Mouse (Mus musculus) embryo, embryonic 10.5 days (tissue): ENCODE data around the gene Qsox2.

Experiments used
- DNase-seq: peaks from one replicate; pipeline ENCODE4 v3.0.0-alpha.2; 2015; ENCODE audit warnings: low spot score

Qsox2 gene

GRCm38 (mm10) chr2:26225242-26225641 lies 12.1 kb downstream of the Qsox2 start:
- no peak for DNase-seq

GRCm38 (mm10) chr2:26223961-26224360 lies 13.4 kb downstream of the Qsox2 start:
- DNase-seq = no peak

- DNase-seq = no peak
Observed at GRCm38 (mm10) chr2:26214526-26214925, 22.8 kb downstream of the Qsox2 start.

- DNase-seq = no peak
Observed at GRCm38 (mm10) chr2:26209566-26209965, 27.8 kb downstream of the Qsox2 start.

GRCm38 (mm10) chr2:26208126-26208789 lies 29.1 kb downstream of the Qsox2 start, which contains the start of gene Lhx3:
Gene Lhx3 (minus strand): TSS chr2:26208289.
- DNase-seq = peak; percentile 94

- DNase-seq = no peak
Observed at GRCm38 (mm10) chr2:26207559-26207958, 29.8 kb downstream of the Qsox2 start.

DNA sequence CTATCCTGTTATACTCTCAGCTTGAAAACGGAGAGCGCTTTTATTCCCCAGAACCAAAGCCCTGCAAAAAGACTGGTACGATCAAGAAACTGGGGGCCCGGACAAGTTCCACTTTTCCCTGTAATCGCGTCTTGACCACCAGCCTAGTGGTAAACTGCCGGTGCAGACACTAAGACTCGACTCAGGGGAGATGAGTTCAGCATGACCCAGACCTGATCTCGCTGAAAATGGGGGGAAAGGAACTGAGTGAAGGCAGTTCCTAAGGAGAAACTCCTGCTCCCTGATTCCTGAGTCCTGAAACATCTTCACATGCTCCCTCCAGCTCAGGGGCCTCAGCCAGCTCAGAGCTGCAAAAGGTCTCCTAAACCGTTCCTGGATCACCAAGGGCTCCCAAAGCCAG lies 31.6 kb downstream of the Qsox2 start:
- no peak for DNase-seq

DNA sequence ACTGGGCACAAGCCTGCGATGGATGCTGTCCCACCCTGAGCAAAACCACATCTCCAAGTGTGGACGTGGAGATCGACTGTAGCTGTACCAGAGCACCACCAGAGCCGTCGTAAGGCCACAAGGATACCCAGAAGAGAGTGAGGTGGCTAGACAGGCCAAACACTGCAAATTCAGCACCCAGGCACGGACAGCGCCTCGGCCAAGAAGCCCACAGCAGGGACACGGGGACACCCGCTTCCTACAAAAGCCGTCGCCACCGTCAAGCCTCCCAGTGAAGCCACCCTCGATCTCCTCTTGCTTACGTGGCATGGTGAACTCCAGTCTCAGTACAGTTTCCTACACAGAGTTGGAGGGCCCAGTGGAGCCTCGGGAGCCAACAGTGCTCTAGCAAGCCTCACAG lies 32.2 kb downstream of the Qsox2 start:
- DNase-seq = peak; percentile 72

DNA sequence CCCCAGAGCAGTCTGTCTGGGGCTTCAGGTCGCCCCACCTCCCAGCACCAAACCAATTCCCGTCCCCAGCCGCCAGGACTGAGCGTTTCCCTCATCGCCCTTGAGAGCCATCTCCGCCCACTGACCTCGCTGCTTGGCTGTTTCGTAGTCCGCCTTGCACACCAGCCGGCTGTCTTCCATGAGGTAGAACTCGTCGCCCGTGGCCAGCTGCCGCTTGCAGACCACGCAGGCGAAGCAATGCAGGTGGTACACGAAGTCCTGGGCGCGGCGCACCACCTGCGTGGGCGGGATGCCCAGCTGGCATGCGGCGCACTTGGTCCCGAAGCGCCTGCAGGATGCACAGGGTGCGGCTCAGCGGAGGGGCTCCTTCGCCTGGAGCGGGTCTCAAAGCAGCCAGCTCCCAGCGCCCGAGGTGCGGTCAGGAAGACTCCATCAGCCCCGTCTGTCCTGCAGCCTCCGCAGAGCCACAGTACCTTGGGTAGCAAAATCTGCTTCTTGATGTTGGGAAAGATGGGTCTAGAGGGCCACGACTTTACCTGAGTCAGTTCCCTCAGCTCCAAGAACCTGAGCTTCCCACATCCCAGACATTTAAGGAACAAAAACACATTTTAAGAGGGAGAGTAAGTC lies 34.4 kb downstream of the Qsox2 start:
- DNase-seq = no peak

GRCm38 (mm10) chr2:26201926-26202848 lies 35.1 kb downstream of the Qsox2 start:
- no peak for DNase-seq

DNA sequence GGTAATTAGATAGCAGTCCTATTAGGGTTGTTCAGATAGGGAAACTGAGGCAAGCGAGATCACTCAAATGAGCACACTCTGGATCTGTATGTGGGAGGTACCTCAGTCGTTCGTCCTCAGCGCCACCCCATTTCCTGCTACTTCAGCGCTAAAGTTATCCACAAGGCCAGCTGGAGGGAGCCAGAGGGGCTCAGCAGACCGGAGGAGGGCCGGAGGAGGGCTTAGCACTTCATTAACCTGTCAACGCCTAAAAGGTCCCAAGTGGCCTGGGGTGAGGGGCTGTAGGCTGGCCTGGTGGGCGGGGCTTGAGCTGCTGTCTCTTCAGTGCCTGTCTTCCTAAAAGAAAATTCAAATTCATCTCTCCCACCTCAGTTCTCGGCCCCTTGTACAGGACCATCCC lies 38.8 kb downstream of the Qsox2 start:
- DNase-seq = peak; percentile 78

DNA sequence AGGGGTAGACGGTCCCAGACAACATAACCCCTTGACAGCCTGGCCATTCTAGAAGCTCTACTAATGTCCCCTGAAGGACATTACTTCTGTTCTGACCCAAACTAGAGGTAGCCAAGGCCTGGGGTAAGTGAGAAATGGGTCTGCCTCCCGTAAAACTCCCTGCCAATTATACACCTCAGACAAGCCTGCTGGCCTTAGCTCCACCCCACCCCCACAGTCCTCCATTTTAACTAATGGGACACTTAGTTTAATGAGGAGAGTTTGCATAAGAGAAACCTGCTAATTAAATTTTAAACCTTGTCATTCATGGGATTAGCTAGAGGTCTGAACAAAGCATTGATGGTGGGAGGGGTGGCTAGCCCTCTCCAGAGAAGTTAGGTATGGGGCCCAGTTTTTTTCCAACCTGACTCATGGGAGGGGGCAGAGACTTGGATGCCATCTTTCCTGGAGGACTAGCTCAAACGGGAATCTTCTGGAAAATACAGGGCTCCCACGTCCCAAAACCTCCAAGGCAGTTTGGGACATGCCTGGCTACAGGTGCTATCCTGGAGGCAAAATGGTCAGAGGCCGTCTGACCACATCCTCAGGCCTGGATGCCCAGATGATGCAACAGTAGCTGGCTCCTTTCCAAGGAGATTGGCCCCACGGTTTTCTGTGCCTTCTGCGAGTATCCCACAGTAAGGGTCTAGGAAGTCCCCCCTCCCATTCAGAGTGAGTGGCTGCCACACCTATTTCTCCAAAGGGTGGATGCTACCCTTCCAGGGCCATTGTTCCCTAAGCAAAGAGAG lies 42.6 kb downstream of the Qsox2 start:
- DNase-seq = no peak

- no peak for DNase-seq
Observed at GRCm38 (mm10) chr2:26188517-26188916, 48.8 kb downstream of the Qsox2 start.

DNA sequence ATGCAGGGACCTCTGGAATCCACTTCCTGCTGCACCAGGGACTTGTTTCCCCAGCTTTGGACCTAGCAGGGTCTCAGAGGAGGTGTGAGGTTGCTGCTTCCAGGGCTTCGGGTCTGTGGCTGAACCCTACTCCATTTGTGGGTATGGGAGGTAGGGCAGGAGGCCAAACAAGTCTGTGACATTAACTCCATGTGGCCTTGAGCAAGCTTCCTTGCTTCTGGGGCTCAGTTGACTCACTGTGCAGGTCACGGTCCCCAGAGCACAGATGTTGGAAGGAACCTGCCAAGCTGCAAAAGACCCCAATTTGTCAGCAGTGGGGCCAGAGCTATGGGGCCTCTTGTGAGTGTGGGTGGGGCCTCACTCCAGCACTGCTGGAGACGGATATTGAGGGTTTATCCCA lies 53.0 kb downstream of the Qsox2 start:
- DNase-seq = no peak

DNA sequence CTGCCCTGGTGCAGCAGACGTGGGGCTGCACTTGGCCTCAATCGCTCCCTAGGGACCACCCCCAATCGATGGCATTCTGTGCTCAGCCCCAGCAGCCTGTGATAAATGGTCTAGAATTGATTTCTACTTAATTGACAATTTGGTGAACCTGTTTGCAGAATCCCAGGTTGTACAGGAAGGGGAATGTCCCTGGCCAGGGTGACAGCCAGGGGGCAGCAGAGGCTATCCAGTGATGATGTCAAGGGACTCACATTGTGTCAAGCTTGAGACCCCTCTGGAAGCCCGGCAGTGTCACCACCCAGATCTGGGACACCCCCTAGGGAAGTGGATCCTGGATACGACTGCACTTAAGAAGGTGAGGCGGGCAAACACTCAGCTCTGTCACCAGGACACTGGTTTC lies 54.7 kb downstream of the Qsox2 start:
- peak; percentile 71 for DNase-seq

GRCm38 (mm10) chr2:26177189-26177588 lies 60.1 kb downstream of the Qsox2 start:
- no peak for DNase-seq

GRCm38 (mm10) chr2:26176731-26177130 lies 60.6 kb downstream of the Qsox2 start:
- no peak for DNase-seq

DNA sequence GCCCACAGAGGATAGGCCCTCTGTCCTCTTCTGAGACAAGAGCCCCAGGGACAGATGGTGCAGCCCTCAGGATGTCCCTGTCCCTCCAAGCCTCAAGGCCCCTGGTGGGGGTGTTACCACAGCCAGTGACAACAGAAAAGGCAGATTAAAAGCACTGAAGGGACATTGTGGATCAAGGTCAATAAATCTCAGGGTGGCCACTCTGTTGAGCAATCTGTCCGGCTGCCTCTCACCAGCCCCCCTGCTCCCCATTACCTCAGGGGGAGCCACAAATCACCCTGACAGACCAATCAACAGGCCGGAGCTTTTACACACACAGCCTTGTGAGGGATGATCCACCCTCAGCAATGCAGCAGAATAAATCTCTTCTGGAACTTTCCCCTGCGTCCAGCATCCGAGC lies 62.1 kb downstream of the Qsox2 start:
- peak; percentile 40 for DNase-seq

- no peak for DNase-seq
Observed at GRCm38 (mm10) chr2:26172166-26172565, 65.2 kb downstream of the Qsox2 start.

DNA sequence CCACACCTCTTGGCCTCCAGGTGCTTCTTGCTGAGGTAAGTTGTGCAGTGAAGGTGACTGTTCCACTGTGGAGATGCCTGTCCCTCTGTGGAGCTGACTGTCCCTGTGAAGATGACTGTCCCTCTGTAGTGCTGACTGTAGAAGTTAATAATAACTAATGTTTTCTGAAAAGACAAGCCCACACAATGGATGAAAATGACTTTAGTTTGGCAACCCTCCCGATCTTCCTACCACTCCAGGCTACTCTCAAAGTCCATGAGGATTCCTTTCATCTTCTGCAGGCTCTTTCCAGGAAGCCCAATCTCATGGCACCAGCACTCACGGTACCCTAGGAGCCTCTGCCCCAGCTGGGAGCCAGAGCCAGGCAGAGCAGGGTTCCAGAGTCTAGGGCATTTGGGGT lies 66.9 kb downstream of the Qsox2 start:
- no peak for DNase-seq

DNA sequence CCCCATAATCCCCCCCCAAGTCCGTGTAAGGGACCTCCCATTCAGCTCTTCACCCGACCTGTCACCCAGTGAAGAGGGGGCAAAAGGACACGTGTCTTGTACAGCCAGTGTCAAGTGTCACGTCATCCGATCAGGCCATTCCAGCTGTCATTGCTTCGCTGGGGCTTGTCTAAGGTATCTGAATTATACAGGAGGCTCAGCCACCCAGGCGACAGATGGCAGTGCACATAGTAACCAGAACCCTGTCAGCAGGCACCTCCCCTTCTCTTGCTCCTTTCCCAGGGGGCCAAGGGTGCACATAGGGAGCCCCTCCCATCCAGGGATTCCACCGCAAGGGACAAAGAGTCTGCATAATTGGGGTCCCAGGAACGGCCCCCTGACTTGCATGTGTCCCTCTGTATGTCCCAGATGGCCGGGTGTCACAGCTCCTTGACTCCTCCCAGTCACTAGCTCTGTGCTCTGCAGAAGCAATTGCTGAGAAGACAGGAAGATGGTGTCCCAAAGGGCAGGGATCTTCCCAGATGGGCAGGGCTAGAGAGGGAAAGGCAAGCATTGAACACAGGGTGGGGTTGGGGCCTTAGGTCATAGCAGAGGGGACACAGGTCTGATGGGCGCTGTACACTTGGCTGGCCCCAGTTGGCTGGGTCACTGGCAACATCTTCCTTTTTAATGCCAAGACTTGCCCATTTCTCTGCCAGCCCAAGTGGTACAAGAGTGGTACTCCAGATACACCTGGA lies 68.3 kb downstream of the Qsox2 start:
- peak; percentile 65 for DNase-seq
